27 mouse cellular contexts compared by ENCODE assay signal in the genomic region with DNA sequence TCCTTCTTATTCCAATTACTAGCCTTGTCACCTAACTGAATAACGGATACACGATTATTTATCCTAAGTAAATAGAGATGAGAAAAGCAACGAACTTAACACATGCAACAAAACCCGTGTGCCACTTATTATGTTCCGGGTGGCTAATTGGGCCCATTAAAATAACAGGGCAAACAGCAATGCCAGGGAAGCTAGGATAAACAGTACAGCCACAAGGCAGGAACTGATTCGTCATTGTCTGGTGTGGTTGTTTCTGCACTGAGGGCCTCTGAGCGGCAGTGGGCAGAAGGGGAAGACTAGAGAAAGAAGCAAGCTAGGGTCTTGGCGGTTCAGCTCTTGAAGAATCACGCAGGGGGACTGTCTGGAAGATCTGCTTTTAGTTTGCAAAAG. TPM values are rescaled to one million over a fixed set of nuclear protein-coding genes. Genes with fewer than 3 reads are reported as not detected.
DNase-seq lines count a peak whose midpoint lies in the region; ATAC-seq and TF ChIP-seq lines count a peak whose summit lies in the region.
"Had no signal": no experiment of that assay in that cellular context is flagged by ENCODE, and none has a peak within 500 bp of the region (broad histone marks: within the 10 kb centered on the region; RNA-seq: fewer than 3 reads in every experiment).

No protein-coding gene starts in this region.

- peaks cover 9% of the 10 kb centered on the region for H3K4me1 ChIP-seq in hindbrain, embryonic 11.5 days (replicated peaks; ENCODE audit: control insufficient read depth, insufficient read depth, low read length)
- no peaks in the 10 kb centered on the region for H3K4me1 ChIP-seq in hindbrain, postnatal 0 days (ENCODE audit: insufficient read depth, low read length)
- peaks cover 6% of the 10 kb centered on the region; the same call in 1 of the 2 replicates for H3K4me1 ChIP-seq in hindbrain, embryonic 14.5 days (replicated peaks; ENCODE audit: control insufficient read depth, insufficient read depth, low read length)

- DNase-seq in embryo, embryonic 10.5 days (ENCODE audit: low spot score): peak; percentile 48
- no peak for DNase-seq in embryo, embryonic 10 days (ENCODE audit: low spot score)
- peak; percentile 55 for DNase-seq in hindbrain, embryonic 11.5 days (ENCODE audit: low spot score)
- DNase-seq in hindbrain, postnatal 0 days (ENCODE audit: low spot score): no peak
- DNase-seq in 416B (ENCODE audit: low read depth): peak; percentile 28
- DNase-seq in hindbrain, embryonic 14.5 days (ENCODE audit: low spot score): peak; percentile 36
- no peak for DNase-seq in testis, postnatal 10 days (ENCODE audit: low spot score)
- DNase-seq: adrenal gland, postnatal 14 days; gastrocnemius, postnatal 10 days; kidney, postnatal 36 days; lung, embryonic 14.5 days; right cerebral cortex, adult 18-20 months; right cerebral cortex, postnatal 4 days; thymus, postnatal 25 days had no signal

- H3K36me3 ChIP-seq in hindbrain, embryonic 11.5 days (ENCODE audit: control insufficient read depth, insufficient read depth, low read length): no peaks in the 10 kb centered on the region
- H3K36me3 ChIP-seq in hindbrain, postnatal 0 days (ENCODE audit: insufficient read depth, low read length): no peaks in the 10 kb centered on the region
- no peaks in the 10 kb centered on the region for H3K36me3 ChIP-seq in hindbrain, embryonic 14.5 days (replicated peaks; ENCODE audit: control insufficient read depth, insufficient read depth)
- H3K36me3 ChIP-seq: hindbrain, embryonic 15.5 days; kidney, embryonic 15.5 days; limb, embryonic 15.5 days; neural tube, embryonic 12.5 days had no signal

- H3K4me2 ChIP-seq in hindbrain, embryonic 11.5 days (replicated peaks; ENCODE audit: low read depth, low read length): no peak overlapping the region
- no peak overlapping the region for H3K4me2 ChIP-seq in hindbrain, postnatal 0 days (ENCODE audit: low read depth, low read length)
- H3K4me2 ChIP-seq in hindbrain, embryonic 14.5 days (replicated peaks): no peak overlapping the region
- H3K4me2 ChIP-seq: limb, embryonic 15.5 days had no signal

- 4% methylated on average over 9 of the region's 9 CpGs for WGBS in hindbrain, embryonic 11.5 days
- 5% methylated on average over 9 of the region's 9 CpGs for WGBS in hindbrain, postnatal 0 days
- WGBS in hindbrain, embryonic 14.5 days: 5% methylated on average over 9 of the region's 9 CpGs

- H3K9me3 ChIP-seq in hindbrain, embryonic 11.5 days (ENCODE audit: control insufficient read depth, low read length): no peaks in the 10 kb centered on the region
- no peaks in the 10 kb centered on the region for H3K9me3 ChIP-seq in hindbrain, postnatal 0 days (ENCODE audit: low read length)
- H3K9me3 ChIP-seq in hindbrain, embryonic 14.5 days (ENCODE audit: control insufficient read depth, low read length): no peaks in the 10 kb centered on the region
- H3K9me3 ChIP-seq: hindbrain, embryonic 15.5 days; kidney, embryonic 15.5 days; limb, embryonic 15.5 days; megakaryocyte, embryonic 14.5 days; neural tube, embryonic 12.5 days had no signal

- peaks cover 86% of the 10 kb centered on the region for H3K27me3 ChIP-seq in hindbrain, embryonic 11.5 days (ENCODE audit: control insufficient read depth, insufficient read depth, low read length)
- H3K27me3 ChIP-seq in hindbrain, postnatal 0 days (ENCODE audit: insufficient read depth, low read length): peaks cover 78% of the 10 kb centered on the region
- peaks cover 94% of the 10 kb centered on the region for H3K27me3 ChIP-seq in hindbrain, embryonic 14.5 days (ENCODE audit: control insufficient read depth, insufficient read depth, low read length)

- no peak overlapping the region for H3K27ac ChIP-seq in hindbrain, embryonic 11.5 days (ENCODE audit: low read depth, low read length)
- H3K27ac ChIP-seq in hindbrain, postnatal 0 days: no peak overlapping the region
- no peak overlapping the region for H3K27ac ChIP-seq in hindbrain, embryonic 14.5 days
- H3K27ac ChIP-seq: hindbrain, embryonic 15.5 days; kidney, embryonic 15.5 days; limb, embryonic 15.5 days; liver, embryonic 14.5 days; neural tube, embryonic 12.5 days had no signal

- H3K9ac ChIP-seq in hindbrain, embryonic 11.5 days (ENCODE audit: low read depth, low read length): no peak overlapping the region
- no peak overlapping the region for H3K9ac ChIP-seq in hindbrain, postnatal 0 days (replicated peaks; ENCODE audit: low read length)
- no peak overlapping the region for H3K9ac ChIP-seq in hindbrain, embryonic 14.5 days
- H3K9ac ChIP-seq: hindbrain, embryonic 15.5 days; kidney, embryonic 15.5 days; limb, embryonic 15.5 days; liver, embryonic 14.5 days; lung, embryonic 14.5 days; neural tube, embryonic 12.5 days had no signal

- TF ChIP-seq CTCF in hindbrain, postnatal 0 days (IDR thresholded peaks at IDR 0.05; ENCODE audit: low read depth): no peak

- no peak overlapping the region for H3K4me3 ChIP-seq in hindbrain, embryonic 11.5 days (ENCODE audit: low read depth, low read length)
- H3K4me3 ChIP-seq in hindbrain, postnatal 0 days (ENCODE audit: low read length): no peak overlapping the region
- H3K4me3 ChIP-seq in hindbrain, embryonic 14.5 days (replicated peaks; ENCODE audit: low read length): no peak overlapping the region
- H3K4me3 ChIP-seq: hindbrain, embryonic 15.5 days; neural tube, embryonic 12.5 days had no signal

- ATAC-seq in hindbrain, embryonic 11.5 days (ENCODE audit: low FRiP score): no peak
- ATAC-seq in hindbrain, postnatal 0 days: no peak
- no peak for ATAC-seq in hindbrain, embryonic 14.5 days (ENCODE audit: low FRiP score)
- ATAC-seq: forebrain, embryonic 14.5 days; intestine, embryonic 16.5 days had no signal

RNA-seq across cellular contexts. Expression of a gene that starts 5.3 kb away (rescaled TPM):
- 10.6 and 14.0 TPM in 2 replicates for polyA plus RNA-seq in hindbrain, embryonic 11.5 days (2014; fragmentation: Nextera tagmentation; extraction: Ambion mirVana)
- total RNA-seq in hindbrain, postnatal 0 days (2014; rRNA removed): 4.3 and 4.7 TPM in 2 replicates
- 4.2 and 4.9 TPM in 2 replicates for polyA plus RNA-seq in hindbrain, postnatal 0 days (2015; fragmentation: Nextera tagmentation; extraction: Ambion mirVana)
- 9.2 and 10.6 TPM in 2 replicates for polyA plus RNA-seq in hindbrain, embryonic 14.5 days (2014; fragmentation: Nextera tagmentation; extraction: Ambion mirVana)
- total RNA-seq: adrenal gland, postnatal 14 days; gastrocnemius, postnatal 10 days; granulocyte monocyte progenitor cell, adult 5-6 weeks; monocyte, adult 5-6 weeks had no signal
- polyA plus RNA-seq: heart, embryonic 11.5 days; heart, postnatal 0 days; intestine, embryonic 16.5 days; kidney, embryonic 15.5 days; limb, embryonic 15.5 days; liver, embryonic 14.5 days; lung, embryonic 14.5 days; stomach, embryonic 14.5 days had no signal

Comparison
In these comparisons a context has a peak if more than half of its experiments do, and no peak if none do; other contexts are left out.
1. DNase-seq: peak in embryo, embryonic 10.5 days (single experiment), hindbrain, embryonic 11.5 days (single experiment), 416B (single experiment) and hindbrain, embryonic 14.5 days (single experiment); none in embryo, embryonic 10 days (single experiment), hindbrain, postnatal 0 days (single experiment) and testis, postnatal 10 days (single experiment).